Mouse (Mus musculus) midbrain, embryonic 13.5 days (tissue): ENCODE results near the gene Styx. TPM values are rescaled to one million over a fixed set of nuclear protein-coding genes. Genes with fewer than 3 reads are reported as not detected.
"Not testable (repeated sequence)": the region's sequence is repeated elsewhere in the genome, so short reads cannot be mapped to it uniquely, and the experiment has no call there.

Experiments used
- ATAC-seq: fragments of 200-750 bp; cut with Nextera tagmentation; 2 replicates; pipeline ENCODE4 v1.8.0; 2017; ENCODE audit warnings: mild to moderate bottlenecking, moderate TSS enrichment, moderate library complexity
- H3K27ac ChIP-seq: fragments of 300-500 bp; sonication (generic); 2 replicates; pipeline ENCODE4 v1.5.1; 2015; ENCODE audit warnings: inconsistent platforms, mild to moderate bottlenecking, moderate library complexity
- H3K27me3 ChIP-seq: fragments of 300-500 bp; sonication (generic); 2 replicates; pipeline ENCODE4 v1.6.1; 2015; ENCODE audit warnings: mild to moderate bottlenecking, inconsistent platforms
- H3K36me3 ChIP-seq: fragments of 300-500 bp; sonication (generic); 2 replicates; pipeline ENCODE4 v1.6.1; 2015; ENCODE audit warnings: mild to moderate bottlenecking, inconsistent platforms
- H3K4me1 ChIP-seq: fragments of 300-500 bp; sonication (generic); replicated peaks from 2 replicates; pipeline ENCODE4 v1.6.1; 2015; ENCODE audit warnings: inconsistent platforms
- H3K4me2 ChIP-seq: fragments of 300-500 bp; sonication (generic); replicated peaks from 2 replicates; pipeline ENCODE4 v1.6.1; 2015; ENCODE audit warnings: moderate library complexity, mild to moderate bottlenecking, inconsistent platforms
- H3K4me3 ChIP-seq: fragments of 300-500 bp; sonication (generic); replicated peaks from 2 replicates; pipeline ENCODE4 v1.5.1; 2015; ENCODE audit warnings: mild to moderate bottlenecking, inconsistent platforms
- H3K9ac ChIP-seq: fragments of 300-500 bp; sonication (generic); replicated peaks from 2 replicates; pipeline ENCODE4 v1.6.1; 2015; ENCODE audit warnings: mild to moderate bottlenecking, inconsistent platforms
- H3K9me3 ChIP-seq: fragments of 300-500 bp; sonication (generic); 2 replicates; pipeline ENCODE4 v1.6.1; 2016; ENCODE audit warnings: mild to moderate bottlenecking, inconsistent platforms
- WGBS: fragments of 180-500 bp; shearing (Covaris S2); methylation state at CpG from one replicate; pipeline ENCODE4 v1.1.7; 2015; 5-methylcytosine and 5-hydroxymethylcytosine counted together
- polyA plus RNA-seq: library from polyadenylated mRNA; unstranded; fragments of >200 nt; fragmentation: Nextera tagmentation; extraction: Ambion mirVana; gene quantifications from 2 replicates; pipeline ENCODE4 v1.2.1, GENCODE M21; 2015

The Styx gene
- polyA plus RNA-seq, 1 experiment from 2014 or later: 54.7 TPM

- Histone ChIP-seq H3K4me3 (no peak overlapping the region), H3K9ac (no peak overlapping the region), H3K9me3 (no peaks in the 10 kb centered on the region), H3K36me3 (peaks cover 28% of the 10 kb centered on the region), H3K4me2 (no peak overlapping the region), H3K27ac (no peak overlapping the region), H3K27me3 (no peaks in the 10 kb centered on the region), H3K4me1 (no peaks in the 10 kb centered on the region)
- ATAC-seq: no peak
- 98% methylated on average over 3 of the region's 3 CpGs for WGBS
Observed at GRCm38 (mm10) chr14:45378771-45379170, 27.9 kb downstream of the Styx start.

DNA sequence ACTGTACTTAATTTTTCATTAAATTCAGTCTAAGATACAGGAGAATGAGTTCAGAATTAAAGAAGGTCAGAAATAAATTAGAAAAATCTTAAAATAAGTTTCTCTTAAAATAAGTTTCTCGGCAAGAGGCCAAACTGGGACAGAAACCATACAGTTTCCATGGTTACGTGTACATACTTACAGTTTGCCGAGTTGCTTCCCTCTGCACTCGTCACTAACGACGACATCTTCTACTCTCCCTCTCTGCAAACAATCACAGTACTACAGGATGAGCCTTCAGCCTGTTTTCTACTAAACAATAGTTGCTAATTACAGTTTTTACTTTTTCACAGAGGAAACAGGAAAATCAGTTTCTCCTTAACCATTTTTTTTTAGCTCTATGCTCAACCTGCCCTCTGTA lies 29.9 kb downstream of the Styx start:
- Histone ChIP-seq H3K4me2 (no peak overlapping the region), H3K4me1 (no peaks in the 10 kb centered on the region)
- WGBS: 81% methylated on average over 6 of the region's 6 CpGs

GRCm38 (mm10) chr14:45382912-45383311 lies 32.0 kb downstream of the Styx start:
- Histone ChIP-seq H3K9me3 (no peaks in the 10 kb centered on the region), H3K4me1 (peaks cover 6% of the 10 kb centered on the region), H3K4me3 (no peak overlapping the region), H3K27ac (no peak overlapping the region), H3K4me2 (no peak overlapping the region), H3K9ac (no peak overlapping the region), H3K27me3 (no peaks in the 10 kb centered on the region), H3K36me3 (peaks cover 28% of the 10 kb centered on the region)
- ATAC-seq: no peak
- WGBS: 83% methylated on average over 4 of the region's 4 CpGs

More for the DNA sequence above, 29.9 kb downstream of the Styx start:
- Histone ChIP-seq H3K27me3 (no peaks in the 10 kb centered on the region), H3K9me3 (no peaks in the 10 kb centered on the region), H3K9ac (no peak overlapping the region), H3K4me3 (no peak overlapping the region), H3K27ac (no peak overlapping the region), H3K36me3 (peaks cover 28% of the 10 kb centered on the region)
- ATAC-seq: no peak

- H3K27ac ChIP-seq: no peak overlapping the region
- no peaks in the 10 kb centered on the region for H3K9me3 ChIP-seq
- whole genome bisulfite sequencing: 93% methylated on average over 2 of the region's 2 CpGs
- no peak overlapping the region for H3K4me2 ChIP-seq
- peaks cover 12% of the 10 kb centered on the region for H3K4me1 ChIP-seq
- H3K27me3 ChIP-seq: no peaks in the 10 kb centered on the region
- H3K9ac ChIP-seq: no peak overlapping the region
- no peak for ATAC-seq
- no peak overlapping the region for H3K4me3 ChIP-seq
- peaks cover 9% of the 10 kb centered on the region for H3K36me3 ChIP-seq
Observed at GRCm38 (mm10) chr14:45385596-45385995, 34.7 kb downstream of the Styx start.

- peaks cover 12% of the 10 kb centered on the region for H3K4me1 ChIP-seq
- H3K9ac ChIP-seq: no peak overlapping the region
- 12% methylated on average over 2 of the region's 2 CpGs for WGBS
Observed at GRCm38 (mm10) chr14:45387480-45387879, 36.6 kb downstream of the Styx start.

GRCm38 (mm10) chr14:45388345-45389181 lies 37.7 kb downstream of the Styx start:
- peaks cover 12% of the 10 kb centered on the region for H3K4me1 ChIP-seq
- WGBS: under 1% methylated on average over 71 of the region's 71 CpGs
- peak overlapping the region; percentile 93 for H3K9ac ChIP-seq
- H3K27ac ChIP-seq: peak overlapping the region; percentile 57
- H3K9me3 ChIP-seq: no peaks in the 10 kb centered on the region
- peak; percentile 98 for ATAC-seq
- peak overlapping the region; percentile 82 for H3K4me3 ChIP-seq
- H3K27me3 ChIP-seq: no peaks in the 10 kb centered on the region
- no peaks in the 10 kb centered on the region for H3K36me3 ChIP-seq
- peak overlapping the region; percentile 83 for H3K4me2 ChIP-seq

More at GRCm38 (mm10) chr14:45387480-45387879, 36.6 kb downstream of the Styx start:
- no peak for ATAC-seq
- Histone ChIP-seq H3K9me3 (no peaks in the 10 kb centered on the region), H3K27me3 (no peaks in the 10 kb centered on the region), H3K4me2 (peak overlapping the region; percentile 83), H3K4me3 (peak overlapping the region; percentile 82), H3K27ac (no peak overlapping the region), H3K36me3 (0 out of 2 replicates have a peak, but pooled peaks cover 2% of the 10 kb centered on the region)

- WGBS: 29% methylated on average over 3 of the region's 3 CpGs
- Histone ChIP-seq H3K4me1 (peaks cover 12% of the 10 kb centered on the region), H3K36me3 (no peaks in the 10 kb centered on the region), H3K4me3 (peak overlapping the region; percentile 82), H3K9ac (peak overlapping the region; percentile 93), H3K9me3 (no peaks in the 10 kb centered on the region), H3K27ac (peak overlapping the region; percentile 57), H3K27me3 (no peaks in the 10 kb centered on the region), H3K4me2 (peak overlapping the region; percentile 83)
- no peak; the same call in 1 of the 2 replicates for ATAC-seq
Observed at GRCm38 (mm10) chr14:45389194-45389593, 38.3 kb downstream of the Styx start.

DNA sequence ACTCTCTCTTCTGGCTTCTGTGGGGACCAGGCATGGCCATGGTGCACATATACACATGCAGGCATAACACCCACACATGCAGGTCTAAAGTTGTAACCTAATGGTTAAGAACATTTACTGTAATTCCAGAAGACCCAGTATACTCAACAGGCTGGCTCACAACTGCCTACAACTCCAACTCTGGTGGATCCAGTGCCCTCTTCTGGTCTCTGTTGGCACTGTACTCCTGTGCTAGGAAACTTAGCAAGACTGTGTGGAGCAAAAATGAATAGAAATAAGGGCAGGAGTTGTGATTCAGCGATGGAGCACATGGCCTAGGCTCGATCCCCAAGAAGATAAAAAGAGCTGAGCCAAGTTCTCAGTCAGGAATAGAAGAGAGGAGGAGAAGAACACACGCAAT lies 48.9 kb downstream of the Styx start:
- no peak overlapping the region for H3K4me3 ChIP-seq
- H3K9me3 ChIP-seq: no peaks in the 10 kb centered on the region
- 84% methylated on average over 3 of the region's 3 CpGs for WGBS
- no peak overlapping the region for H3K4me2 ChIP-seq
- no peaks in the 10 kb centered on the region for H3K27me3 ChIP-seq
- no peaks in the 10 kb centered on the region for H3K4me1 ChIP-seq
- H3K36me3 ChIP-seq: no peaks in the 10 kb centered on the region
- no peak overlapping the region for H3K27ac ChIP-seq
- no peak overlapping the region for H3K9ac ChIP-seq
- no peak for ATAC-seq

- H3K4me1 ChIP-seq: no peaks in the 10 kb centered on the region
Observed at GRCm38 (mm10) chr14:45403651-45404050, 52.8 kb downstream of the Styx start.

DNA sequence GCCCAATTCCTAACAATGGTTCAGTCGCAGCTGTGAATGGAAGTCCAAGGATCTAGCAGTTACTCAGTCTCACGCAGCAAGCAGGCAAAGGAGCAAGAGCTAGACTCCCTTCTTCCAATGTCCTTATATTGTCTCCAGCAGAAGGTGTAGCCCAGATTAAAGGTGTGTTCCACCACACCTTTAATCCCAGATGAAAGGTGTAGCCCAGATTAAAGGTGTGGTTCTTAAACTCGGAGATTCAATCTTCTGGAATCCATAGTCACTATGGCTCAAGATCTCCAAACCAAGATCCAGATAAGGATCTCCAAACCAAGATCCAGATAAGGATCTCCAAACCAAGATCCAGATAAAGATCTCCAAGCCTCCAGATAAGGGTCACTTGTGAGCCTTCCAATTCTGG lies 53.9 kb downstream of the Styx start, which contains the start of gene Gnpnat1:
TSS of gene Gnpnat1 (minus strand) at position 101 of the 400 bp plus-strand sequence.
- 80% methylated on average over 1 of the region's 3 CpGs for WGBS
- not testable (repeated sequence) for ATAC-seq, H3K27me3 ChIP-seq, H3K9me3 ChIP-seq, H3K27ac ChIP-seq, H3K4me3 ChIP-seq, H3K36me3 ChIP-seq, H3K4me1 ChIP-seq, H3K4me2 ChIP-seq, H3K9ac ChIP-seq

More at GRCm38 (mm10) chr14:45403651-45404050, 52.8 kb downstream of the Styx start:
- 89% methylated on average over 7 of the region's 7 CpGs for WGBS
- no peak overlapping the region for H3K4me3 ChIP-seq
- H3K9ac ChIP-seq: no peak overlapping the region
- no peaks in the 10 kb centered on the region for H3K9me3 ChIP-seq
- no peaks in the 10 kb centered on the region for H3K36me3 ChIP-seq
- H3K27me3 ChIP-seq: no peaks in the 10 kb centered on the region
- H3K4me2 ChIP-seq: no peak overlapping the region
- no peak for ATAC-seq
- no peak overlapping the region for H3K27ac ChIP-seq

DNA sequence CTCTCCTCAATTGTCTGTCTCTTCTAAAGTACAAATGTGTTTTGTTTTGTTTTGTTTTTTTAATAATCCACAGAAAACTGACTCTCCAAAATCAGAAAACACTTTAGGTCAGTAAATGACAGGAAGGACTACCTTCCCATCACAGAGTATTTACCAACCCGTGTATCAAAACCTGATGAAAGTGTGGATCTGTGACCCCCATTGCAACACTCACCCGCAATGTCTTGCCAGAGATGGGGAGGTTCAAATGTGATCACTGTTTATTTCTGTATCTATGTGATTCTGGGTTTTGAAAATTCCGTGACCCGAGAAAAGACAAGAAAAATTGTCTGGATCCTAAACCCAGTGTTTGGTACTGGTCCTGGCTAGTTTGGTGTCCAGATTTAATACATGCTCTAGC lies 65.4 kb downstream of the Styx start:
- H3K4me3 ChIP-seq: no peak overlapping the region
- WGBS: 95% methylated on average over 4 of the region's 4 CpGs

DNA sequence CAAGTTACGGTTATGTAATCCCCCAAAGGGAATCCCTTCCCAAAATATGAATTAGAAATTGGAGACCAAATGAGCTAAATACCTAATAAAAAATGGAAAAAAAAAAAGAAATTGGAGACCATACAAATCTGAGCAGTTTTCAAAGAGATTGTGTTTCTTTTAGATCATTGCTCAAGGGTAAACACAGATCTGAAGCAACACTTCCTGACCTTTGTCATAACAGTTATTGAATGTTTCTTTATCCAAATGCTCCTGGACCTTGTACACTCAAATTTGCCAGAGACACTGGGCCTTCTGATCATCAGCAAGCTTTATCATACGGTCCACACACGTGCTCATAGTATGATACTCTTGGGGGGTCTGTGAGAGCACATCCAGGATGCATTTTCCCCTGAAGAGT lies 67.7 kb downstream of the Styx start:
- H3K36me3 ChIP-seq: no peaks in the 10 kb centered on the region
- no peak overlapping the region for H3K27ac ChIP-seq
- no peaks in the 10 kb centered on the region for H3K4me1 ChIP-seq
- no peaks in the 10 kb centered on the region for H3K27me3 ChIP-seq
- no peak overlapping the region for H3K9ac ChIP-seq
- H3K4me3 ChIP-seq: no peak overlapping the region
- WGBS: 87% methylated on average over 3 of the region's 3 CpGs
- H3K4me2 ChIP-seq: no peak overlapping the region
- ATAC-seq: no peak
- no peaks in the 10 kb centered on the region for H3K9me3 ChIP-seq

More for the DNA sequence above, 65.4 kb downstream of the Styx start:
- H3K27me3 ChIP-seq: no peaks in the 10 kb centered on the region
- H3K4me2 ChIP-seq: no peak overlapping the region
- no peak overlapping the region for H3K9ac ChIP-seq
- no peak for ATAC-seq
- H3K36me3 ChIP-seq: no peaks in the 10 kb centered on the region
- no peaks in the 10 kb centered on the region for H3K9me3 ChIP-seq
- no peaks in the 10 kb centered on the region for H3K4me1 ChIP-seq
- H3K27ac ChIP-seq: no peak overlapping the region
